Mouse (Mus musculus): ENCODE measurements around the gene Neurod4. TPM values are rescaled to one million over a fixed set of nuclear protein-coding genes. Genes with fewer than 3 reads are reported as not detected.
A peak's percentile ranks its signal among the peaks of the same experiment; 100 is the strongest.
"Not testable (repeated sequence)": the region's sequence is repeated elsewhere in the genome, so short reads cannot be mapped to it uniquely, and the experiment has no call there.

The Neurod4 gene
- total RNA-seq (2021), result not detected
- long read RNA-seq, experiment 1, result 0 reads
- long read RNA-seq, experiment 2, result 0 reads

GRCm38 (mm10) chr10:130280066-130280465 is at the start of gene Neurod4:
Gene Neurod4, minus strand, starts transcription at chr10:130280240.
- peak in 1 of 2 experiments; percentile 4 for DNase-seq

- no peak for DNase-seq
These were observed 44.2 kb upstream of the Neurod4 start for GRCm38 (mm10) chr10:130324243-130324642.

GRCm38 (mm10) chr10:130322637-130323036 is 42.6 kb upstream of the Neurod4 start, which contains the start of gene Tespa1:
Gene Tespa1, plus strand, starts transcription at chr10:130322870.
- DNase-seq, result peak; percentile 6 to 25

GRCm38 (mm10) chr10:130322062-130322461 is 42.0 kb upstream of the Neurod4 start:
- DNase-seq, result no peak

GRCm38 (mm10) chr10:130320715-130321114 is 40.7 kb upstream of the Neurod4 start:
- no peak for DNase-seq

GRCm38 (mm10) chr10:130318720-130319119 is 38.7 kb upstream of the Neurod4 start:
- DNase-seq, result no peak

- no peak for DNase-seq
These were observed 35.8 kb upstream of the Neurod4 start for GRCm38 (mm10) chr10:130315846-130316245.

- DNase-seq, result peak; percentile 32 to 45
These were observed 34.2 kb upstream of the Neurod4 start for GRCm38 (mm10) chr10:130314110-130314829.

- DNase-seq, result peak in 1 of 2 experiments; percentile 6
These were observed 33.5 kb upstream of the Neurod4 start for GRCm38 (mm10) chr10:130313531-130313930.

- DNase-seq, result no peak
These were observed 31.6 kb upstream of the Neurod4 start for GRCm38 (mm10) chr10:130311534-130312227.

GRCm38 (mm10) chr10:130304138-130304537 is 24.1 kb upstream of the Neurod4 start:
- not testable (repeated sequence) for DNase-seq

GRCm38 (mm10) chr10:130298748-130299147 is 18.7 kb upstream of the Neurod4 start:
- DNase-seq, result peak in 1 of 2 experiments; percentile 15

- no peak for DNase-seq
These were observed 13.8 kb upstream of the Neurod4 start for GRCm38 (mm10) chr10:130293741-130294408.

GRCm38 (mm10) chr10:130288007-130288406 is 8.0 kb upstream of the Neurod4 start:
- DNase-seq, result no peak

GRCm38 (mm10) chr10:130287201-130287600 is 7.2 kb upstream of the Neurod4 start:
- DNase-seq, result no peak

- DNase-seq, result no peak
These were observed 2.0 kb upstream of the Neurod4 start for GRCm38 (mm10) chr10:130281982-130282449.

GRCm38 (mm10) chr10:130276496-130276895 is 3.5 kb downstream of the Neurod4 start:
- DNase-seq, result no peak

- DNase-seq, result no peak
These were observed 4.3 kb downstream of the Neurod4 start for GRCm38 (mm10) chr10:130275759-130276158.

- DNase-seq, result no peak
These were observed 16.8 kb downstream of the Neurod4 start for GRCm38 (mm10) chr10:130263203-130263602.

- no peak for DNase-seq
These were observed 20.6 kb downstream of the Neurod4 start for GRCm38 (mm10) chr10:130259483-130259882.

GRCm38 (mm10) chr10:130244271-130244670 is 35.8 kb downstream of the Neurod4 start:
- no peak for DNase-seq

Data from heart, adult 18-20 months (tissue).